Mouse (Mus musculus) gastrocnemius, postnatal 4 days (tissue): ENCODE data around the gene Celf6. TPM values are rescaled to one million over a fixed set of nuclear protein-coding genes. Genes with fewer than 3 reads are reported as not detected.
A peak's percentile ranks its signal among the peaks of the same experiment; 100 is the strongest.

Experiments
- DNase-seq, 2 experiments: peaks; one replicate each; pipeline ENCODE4 v3.0.0; 2021 to 2022; ENCODE audit warnings: low spot score in 2 of 2, mixed read lengths in 2 of 2
- long read RNA-seq, 2 experiments: library from polyadenylated mRNA; stranded (forward); transcript quantifications; one replicate each; pipeline ENCODE4 v2.0.0; 2021
- total RNA-seq, 2 experiments: library from RNA; stranded (reverse); gene quantifications; 2 replicates each; pipeline ENCODE4 v1.2.3; 2021

Gene Celf6
- total RNA-seq: under 1 TPM in 1 of 2 experiments, not detected in 1; 0.15 TPM
- long read RNA-seq, experiment 1: 0 reads
- long read RNA-seq, experiment 2: 0 reads

DNA sequence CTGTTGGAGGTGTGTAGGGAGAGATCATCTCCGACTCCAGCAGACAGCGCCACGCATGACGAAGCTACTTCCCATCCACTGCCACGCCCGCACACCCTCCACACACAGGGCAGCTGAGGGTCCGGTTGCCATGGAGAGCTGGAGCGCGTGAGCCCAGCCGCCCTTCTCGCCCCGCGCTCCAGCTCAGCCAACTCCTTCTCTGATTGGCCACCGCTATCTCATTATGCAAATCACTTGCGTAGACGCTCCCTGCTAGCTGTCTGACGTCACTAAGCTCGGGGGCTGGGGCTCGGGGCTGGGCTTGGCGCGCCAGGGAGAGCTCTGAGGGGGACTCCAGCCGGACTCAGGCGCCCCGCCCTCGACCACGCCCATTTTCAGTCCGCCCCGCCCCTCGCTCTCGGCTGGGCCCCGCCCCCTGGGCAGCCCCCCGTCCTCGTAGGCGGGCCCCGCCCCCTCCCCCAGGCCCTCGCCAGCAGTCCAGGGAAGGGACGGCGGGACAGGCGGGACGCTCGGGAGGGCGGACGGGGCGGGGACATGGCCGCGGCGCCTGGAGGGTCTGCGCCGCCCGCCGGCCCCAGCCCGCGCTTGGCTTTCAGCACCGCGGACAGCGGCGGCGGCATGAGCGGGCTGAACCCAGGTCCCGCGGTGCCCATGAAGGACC, at the start of gene Celf6:
Gene Celf6 (plus strand): TSS at position 74 of the 661 bp plus-strand sequence.
- DNase-seq: peak; percentile 60 to 80

DNA sequence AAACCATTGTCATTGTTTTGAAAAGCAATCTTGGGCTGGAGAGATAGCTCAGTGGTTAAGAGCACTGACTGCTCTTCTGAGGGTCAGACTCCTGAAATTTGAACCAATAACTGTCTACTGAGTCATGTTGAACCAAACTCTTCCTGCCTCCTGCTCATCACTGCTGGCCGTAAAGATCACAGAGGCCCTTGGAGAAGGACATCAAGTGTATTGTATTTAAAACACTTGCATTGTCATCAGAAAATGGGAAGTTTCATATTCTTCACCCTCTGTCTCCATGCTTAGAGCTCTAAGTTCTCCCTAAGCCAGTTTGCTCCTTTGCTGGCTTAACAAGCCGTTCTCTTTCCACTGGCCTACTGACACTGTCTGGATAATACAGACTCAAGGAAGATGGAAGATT, 49.4 kb upstream of the Celf6 start:
- no peak for DNase-seq

DNA sequence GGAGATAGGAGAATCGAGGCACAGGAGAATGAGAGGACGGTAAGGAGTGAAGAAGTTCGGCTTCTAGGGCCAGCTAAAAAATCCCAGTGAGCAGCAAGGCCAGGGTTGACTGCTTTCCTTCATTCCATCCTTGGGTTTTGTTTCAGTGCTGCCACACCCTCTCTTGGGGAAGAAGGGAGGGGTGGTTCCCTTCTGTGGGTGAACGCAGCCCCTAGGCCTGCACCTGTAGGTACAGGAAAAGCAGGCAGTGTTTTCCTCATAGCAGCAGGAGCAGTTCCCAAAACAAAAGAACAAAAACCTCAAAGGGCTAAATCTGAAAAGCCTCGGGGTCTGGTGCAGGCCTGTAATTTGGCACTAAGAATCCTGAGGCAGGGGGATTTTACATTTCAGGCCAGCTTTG, 46.1 kb upstream of the Celf6 start:
- no peak for DNase-seq

DNA sequence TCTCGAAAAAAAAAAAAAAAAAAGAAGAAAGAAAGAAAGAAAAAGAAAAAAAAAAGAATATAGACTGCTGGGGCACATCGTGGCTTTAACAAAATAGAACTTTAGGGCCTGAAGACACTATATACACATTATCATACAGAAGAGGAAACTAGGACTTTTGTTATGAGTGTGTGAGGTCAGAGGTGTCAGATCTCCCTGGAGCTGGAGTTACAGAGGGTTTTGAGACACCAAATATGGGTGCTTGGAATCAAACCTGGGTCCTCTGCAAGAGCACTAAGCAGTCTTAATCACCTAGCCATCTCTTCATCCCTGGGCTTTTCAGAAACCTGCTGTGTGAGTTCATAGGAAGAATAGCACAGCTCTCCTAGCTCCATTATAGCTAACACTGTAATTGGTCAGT, 44.3 kb upstream of the Celf6 start:
- no peak for DNase-seq

DNA sequence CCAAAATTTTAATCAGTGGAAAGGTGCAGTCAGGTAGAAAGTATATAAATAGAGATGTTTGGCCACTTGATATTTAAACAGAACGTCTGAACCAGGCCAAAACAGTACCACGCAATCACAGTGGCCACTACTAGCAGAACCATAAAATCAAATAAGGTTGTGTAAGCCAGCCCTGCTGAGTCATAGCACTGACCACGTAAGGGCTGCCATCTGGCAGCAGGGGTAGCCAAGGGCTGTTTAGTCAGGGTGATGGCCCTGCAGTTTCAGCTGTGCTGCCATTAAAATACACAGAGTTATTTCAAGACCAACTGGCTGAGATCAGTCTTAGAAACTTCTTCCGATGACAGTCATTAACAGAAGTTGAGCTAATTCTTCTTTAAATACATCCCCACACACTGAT, 43.8 kb upstream of the Celf6 start:
- DNase-seq: peak in 1 of 2 experiments; percentile 19

DNA sequence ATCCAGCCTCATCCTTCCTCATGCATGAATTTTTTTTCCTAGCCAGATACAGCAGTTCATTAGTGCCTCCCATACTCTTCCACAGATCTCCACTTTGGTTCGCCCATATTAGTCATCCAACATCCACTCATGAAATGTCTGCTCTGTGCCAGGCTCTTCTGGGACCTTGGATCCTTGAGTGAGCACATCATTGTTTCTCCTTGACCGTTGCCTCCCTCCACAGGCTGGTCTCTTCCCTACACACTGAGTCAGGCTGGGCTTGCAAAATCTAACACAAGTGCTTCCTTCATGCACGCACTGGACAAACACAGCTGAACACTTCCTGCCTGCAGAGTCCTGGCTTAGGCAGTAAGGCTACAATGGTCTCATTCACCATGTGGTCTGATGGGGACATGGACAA, 40.1 kb upstream of the Celf6 start:
- DNase-seq: no peak

DNA sequence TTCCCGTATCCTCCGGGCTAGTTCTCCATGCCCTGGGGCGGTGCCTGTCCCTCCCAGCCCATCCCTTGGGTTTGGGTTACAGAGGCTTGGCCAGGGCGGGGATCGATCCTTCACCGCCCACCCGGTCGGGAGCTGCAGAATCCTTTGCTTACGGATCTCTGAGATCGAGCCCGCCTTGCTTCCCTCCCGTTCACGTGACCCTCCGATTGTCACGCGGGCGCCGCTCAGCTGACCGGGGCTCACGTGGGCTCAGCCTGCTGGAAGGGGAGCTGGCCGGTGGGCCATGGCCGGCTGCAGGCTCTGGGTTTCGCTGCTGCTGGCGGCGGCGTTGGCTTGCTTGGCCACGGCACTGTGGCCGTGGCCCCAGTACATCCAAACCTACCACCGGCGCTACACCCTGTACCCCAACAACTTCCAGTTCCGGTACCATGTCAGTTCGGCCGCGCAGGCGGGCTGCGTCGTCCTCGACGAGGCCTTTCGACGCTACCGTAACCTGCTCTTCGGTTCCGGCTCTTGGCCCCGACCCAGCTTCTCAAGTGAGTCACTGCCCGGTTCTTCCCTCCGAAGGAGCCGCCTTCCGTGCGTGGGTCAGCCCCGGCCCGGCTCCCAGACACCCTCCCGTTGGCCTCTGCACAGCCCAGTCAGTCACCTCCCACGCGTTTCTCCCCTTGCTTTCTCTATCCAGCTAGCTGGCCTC, 38.1 kb upstream of the Celf6 start, which contains the start of the genes Hexa and Tmem202:
Gene Hexa (plus strand): TSS at position 100 of the 697 bp plus-strand sequence.
Gene Tmem202 (minus strand): TSS at position 407 of the 697 bp plus-strand sequence.
- peak; percentile 74 to 86 for DNase-seq

DNA sequence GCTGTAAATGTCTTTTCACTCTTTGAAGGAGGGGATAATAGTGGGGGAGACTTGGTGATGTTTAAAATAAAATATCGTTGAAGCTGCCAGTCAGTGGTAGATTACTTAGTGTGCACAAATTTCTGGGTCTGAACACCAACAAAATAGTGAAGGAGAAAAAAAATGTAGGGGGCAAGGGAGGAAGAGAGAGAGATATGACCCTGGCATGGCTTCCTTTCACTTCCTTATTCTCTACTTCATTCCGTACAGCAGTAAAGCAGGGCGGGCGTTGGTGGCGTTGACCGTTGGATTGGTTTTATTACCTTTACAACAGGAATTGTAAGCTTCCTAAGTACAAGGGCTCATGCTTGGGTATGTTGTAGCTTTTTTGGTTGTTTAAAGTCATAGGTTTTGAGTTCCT, 36.1 kb upstream of the Celf6 start:
- DNase-seq: no peak

DNA sequence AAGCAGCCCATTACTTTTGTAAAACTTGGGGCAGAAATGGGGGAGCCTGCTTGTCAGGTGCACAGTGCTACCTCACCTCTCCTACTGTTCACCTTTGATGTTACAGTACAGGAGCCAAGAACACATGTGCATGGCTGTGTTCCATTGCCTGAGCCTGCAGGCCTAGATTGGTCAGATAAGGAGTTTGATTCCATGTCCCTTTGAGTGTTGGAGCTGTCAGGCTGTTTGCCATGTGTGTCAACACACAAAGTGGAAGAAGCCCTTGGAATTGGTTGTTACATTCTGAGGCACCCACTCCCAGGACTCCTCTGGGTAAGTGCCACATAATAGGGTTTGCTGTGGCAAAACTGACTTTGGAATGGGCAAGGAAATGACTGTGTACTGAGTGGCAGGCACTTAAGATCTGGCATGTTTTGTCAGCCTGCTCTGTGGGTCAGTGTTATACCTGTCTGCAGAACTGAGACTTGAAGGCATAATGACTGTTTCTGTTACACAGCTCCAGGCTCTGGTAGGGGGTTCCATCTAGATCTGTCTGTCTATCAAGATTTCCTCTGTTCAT, 34.9 kb upstream of the Celf6 start:
- DNase-seq: no peak

DNA sequence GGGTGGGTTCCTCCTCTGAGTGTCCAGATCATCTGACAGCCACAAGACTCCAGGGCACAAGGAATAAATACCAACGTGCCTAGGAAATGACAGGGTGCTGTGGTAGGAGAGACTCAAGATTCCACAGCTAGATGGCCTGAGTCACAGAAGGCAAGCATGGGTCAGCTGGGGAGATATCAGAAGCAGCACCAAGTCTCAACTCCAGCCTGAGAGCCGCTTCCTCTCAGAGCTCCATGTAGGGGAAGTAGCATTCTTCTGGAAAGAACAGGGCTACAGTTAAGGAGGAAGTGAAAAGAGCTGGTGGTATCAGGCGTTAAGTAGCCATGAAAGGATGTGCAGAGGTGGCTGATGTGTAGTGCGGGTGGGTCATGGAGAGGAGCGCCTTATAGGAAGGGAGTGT, 33.0 kb upstream of the Celf6 start:
- no peak for DNase-seq

DNA sequence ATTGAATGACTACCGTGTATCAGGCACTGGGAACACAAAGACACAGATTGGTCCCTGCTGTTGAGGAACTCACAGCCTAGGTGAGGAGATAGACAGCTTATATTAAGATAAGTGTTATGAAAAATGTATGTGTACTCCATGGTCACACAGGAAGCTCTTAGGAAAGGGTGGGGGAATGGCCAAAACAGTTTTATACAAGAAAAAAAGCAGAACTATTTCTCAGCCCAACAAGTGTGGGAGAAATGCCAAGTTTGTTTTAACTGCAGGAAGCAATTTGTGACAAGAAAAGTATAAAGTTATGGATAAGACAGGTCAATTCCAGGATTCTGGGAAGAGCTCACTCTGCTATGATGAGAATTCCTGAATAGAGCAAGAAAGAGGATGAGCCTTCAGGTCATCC, 29.8 kb upstream of the Celf6 start:
- DNase-seq: no peak

DNA sequence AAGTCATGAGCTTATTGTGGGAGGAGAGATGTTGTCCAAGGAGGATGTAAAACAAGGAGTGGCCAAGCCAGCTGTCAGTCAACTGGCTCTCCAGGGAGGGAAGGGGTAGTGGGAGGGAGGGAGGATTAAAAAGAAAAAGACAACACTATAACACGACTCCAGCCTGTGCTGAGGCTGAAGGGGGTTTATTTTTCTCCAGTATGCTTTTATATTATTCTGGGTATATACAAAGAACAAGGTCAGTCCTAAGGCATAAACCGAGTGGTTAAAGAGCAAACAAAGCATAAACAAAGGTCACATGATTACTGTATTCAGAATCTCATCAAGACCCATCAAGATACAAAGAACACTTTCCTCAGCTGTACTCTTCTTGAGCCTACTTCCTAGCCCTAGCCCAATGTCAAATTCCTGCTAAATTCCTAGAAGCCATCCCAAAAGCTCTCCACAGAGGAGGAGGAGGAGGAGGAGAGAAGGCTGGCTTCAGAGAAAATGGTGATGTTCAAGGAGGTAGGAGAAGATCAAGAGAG, 28.7 kb upstream of the Celf6 start:
- DNase-seq: no peak

DNA sequence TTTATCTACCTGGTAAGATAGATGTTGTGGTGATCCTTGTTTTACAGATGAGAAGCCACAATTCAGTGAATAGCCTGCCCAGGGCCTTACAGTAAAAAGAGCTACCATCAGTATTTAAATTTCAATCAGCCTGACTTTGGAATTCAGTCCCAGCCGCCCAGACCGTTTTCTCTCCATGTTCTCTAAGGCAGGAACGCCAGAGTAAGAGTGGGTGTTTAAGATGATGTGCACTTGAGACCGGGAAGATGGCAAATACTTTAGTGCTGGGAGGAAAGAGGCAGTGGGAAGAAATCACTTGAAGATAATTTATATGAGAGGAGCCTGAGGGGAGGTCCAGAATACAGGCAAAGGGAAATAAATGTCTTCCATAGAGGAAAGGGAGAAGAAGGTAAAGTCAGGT, 27.6 kb upstream of the Celf6 start:
- DNase-seq: no peak

DNA sequence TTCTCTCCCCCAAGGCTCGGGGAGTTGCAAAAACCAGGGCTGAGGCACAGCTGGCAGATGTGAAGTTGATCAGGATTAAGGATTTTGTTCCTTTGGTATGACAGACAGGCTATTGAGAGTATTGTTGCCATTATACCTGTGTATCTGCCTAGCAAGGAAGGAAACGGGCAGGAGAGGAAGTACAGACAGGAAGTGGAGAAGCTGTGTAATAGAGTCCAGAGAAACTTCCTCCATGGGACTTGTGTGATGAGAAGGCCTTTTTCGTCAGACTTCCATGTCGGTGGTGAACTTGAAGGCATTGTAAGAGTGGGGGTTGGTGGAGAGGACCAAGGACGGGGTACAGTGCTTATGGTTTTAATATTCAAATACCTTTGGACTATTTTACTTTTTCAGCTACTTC, 26.7 kb upstream of the Celf6 start:
- no peak for DNase-seq

DNA sequence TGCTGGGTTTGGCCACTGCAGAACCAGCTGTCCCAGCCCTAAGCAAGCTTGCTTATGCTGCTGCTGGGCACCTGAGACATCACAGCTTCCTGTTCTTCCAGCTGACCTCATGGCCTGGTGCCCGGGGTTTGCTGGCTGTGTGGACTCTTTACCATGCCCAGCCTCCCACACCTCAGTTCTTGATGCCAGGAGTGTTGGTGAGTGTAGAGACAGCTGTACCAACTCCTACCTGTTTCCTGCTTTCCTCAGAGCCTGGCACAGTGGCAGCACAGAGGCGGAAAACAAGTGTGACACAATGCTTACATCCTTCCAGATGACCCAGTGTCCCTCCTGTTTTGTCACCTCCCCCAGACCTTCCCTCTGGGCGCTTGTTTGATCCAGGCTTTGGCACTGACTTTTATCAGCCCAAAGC, 26.1 kb upstream of the Celf6 start:
- no peak for DNase-seq

DNA sequence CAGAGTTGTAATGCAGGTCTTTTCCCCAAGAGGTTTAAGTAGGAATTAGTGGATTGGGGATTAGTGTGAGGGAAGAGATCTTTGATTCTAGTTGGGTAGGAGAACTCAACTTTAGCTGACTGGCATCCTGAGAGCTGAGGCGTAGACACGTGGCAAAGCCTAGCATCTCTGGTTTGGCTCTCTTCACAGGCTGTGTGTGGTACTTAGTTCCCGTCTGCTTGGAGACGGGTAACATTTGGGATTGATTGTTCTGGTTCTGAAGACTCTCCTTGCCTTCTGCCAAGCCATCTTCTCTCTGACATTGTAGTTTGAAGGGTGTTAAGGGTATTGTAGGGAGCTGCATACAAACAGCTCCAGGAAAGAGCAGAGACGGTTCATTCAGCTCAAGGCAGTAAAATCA, 25.1 kb upstream of the Celf6 start:
- DNase-seq: no peak

DNA sequence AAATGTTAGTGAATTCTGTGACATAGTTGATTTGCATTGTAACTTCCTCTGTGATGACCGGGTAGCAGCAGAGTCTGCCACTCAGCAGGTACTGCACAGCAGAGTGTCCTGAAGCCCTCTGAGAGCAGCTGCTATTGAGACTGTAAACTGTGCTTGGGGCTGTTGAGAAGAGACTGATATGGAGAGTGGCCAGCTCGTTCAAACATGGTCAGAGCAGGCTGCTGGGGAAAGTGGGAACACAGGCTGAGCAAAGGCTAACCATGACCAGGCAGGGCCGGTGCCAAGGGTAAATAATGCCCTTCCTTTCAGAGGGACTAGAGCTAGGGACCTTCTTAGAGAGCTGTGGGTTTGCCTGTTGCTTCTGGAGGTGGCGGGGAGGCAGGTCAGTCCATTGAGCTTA, 24.0 kb upstream of the Celf6 start:
- DNase-seq: no peak

DNA sequence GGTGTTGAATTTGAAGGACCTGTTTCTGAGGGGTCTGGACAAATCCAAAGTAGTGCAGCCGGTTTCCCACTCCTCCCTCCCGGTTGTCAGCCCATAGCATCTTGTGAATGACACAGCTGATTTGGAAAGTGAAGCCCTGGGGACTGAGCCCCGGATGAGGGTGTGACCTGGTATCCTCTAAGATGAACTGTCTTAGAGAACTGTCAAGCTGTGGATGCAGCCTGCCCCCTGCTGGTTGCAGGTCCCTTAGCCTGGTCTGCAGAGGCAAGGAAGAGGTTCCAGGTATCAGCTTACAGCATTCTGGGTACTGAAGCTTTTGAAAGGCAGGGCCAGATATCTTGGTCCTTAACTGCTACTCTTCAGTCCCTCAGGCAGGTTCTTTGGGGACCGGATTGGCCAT, 12.1 kb upstream of the Celf6 start:
- DNase-seq: peak; percentile 59 to 74

DNA sequence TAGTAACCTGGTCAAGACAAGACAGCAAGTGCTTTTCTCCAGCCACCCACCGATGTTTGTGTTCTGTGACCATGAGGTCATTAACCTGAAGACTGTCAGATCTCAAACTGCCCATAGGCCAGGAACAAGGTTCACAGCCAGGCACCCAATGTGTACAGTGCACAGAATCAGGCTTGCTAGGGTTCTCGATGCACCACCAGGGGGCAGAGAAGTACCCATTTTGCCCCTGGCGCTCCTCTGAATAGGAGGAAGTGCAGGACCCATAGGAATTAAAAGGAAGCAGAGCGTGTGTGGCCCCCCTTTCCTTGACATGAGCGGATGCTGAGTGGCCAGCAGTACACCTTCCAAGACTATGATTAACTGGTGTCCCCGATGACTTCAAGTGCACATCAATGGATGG, 10.6 kb upstream of the Celf6 start:
- DNase-seq: peak in 1 of 2 experiments; percentile 51

DNA sequence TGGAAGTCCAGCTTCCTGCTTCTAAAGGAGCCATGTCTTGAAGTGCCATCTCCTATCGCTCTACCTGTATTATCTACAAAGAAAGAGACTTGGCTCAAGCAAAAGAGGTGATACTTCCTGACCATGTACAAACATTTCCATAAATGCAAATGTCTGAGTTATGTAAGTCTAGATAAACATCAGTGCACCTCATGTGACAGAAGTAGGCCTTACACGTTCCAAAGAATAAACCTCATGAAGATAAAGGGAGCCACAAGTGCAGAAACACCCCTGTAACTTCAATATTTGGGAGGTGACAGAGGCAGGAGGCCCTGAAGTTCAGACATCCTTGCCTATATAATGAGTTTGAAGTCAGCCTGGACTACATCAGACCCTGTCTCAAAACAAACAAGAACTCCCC, 5.9 kb upstream of the Celf6 start:
- no peak for DNase-seq

DNA sequence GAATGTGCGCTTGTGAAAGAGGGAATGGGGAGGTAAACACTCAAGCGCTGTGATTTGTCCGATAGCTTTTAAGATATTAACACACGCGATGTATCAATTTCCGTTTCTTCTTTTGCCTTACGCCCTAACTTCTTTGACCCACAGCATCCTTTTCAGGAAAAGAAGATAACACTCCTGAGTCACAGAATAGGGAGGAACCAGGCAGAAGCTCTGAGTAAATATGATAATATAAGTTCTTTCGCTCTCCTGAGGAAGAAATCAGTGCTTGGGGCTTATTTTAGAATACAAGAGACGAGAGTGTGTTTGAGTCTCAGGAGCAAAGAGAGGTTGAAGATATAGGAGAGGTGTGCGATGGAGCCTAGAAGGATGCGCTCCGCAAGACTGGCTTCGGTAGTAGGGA, 316 bp upstream of the Celf6 start:
- no peak for DNase-seq

DNA sequence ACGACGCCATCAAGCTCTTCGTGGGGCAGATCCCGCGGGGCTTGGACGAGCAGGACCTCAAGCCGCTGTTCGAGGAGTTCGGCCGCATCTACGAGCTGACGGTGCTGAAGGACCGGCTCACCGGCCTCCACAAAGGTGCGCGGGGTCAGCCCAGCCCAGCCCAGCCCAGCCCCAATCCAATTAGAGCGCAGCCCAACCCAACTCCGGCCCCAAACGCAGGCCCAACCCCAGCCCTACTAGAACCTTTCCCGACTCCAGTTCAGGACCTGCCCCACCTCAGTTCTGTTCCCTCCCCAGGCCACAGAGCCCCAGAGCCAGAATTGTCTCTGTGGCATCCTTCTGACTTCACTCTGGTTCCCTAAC, 769 bp downstream of the Celf6 start:
- DNase-seq: no peak
